Mouse (Mus musculus): ENCODE results near the gene Kansl1.

DNA sequence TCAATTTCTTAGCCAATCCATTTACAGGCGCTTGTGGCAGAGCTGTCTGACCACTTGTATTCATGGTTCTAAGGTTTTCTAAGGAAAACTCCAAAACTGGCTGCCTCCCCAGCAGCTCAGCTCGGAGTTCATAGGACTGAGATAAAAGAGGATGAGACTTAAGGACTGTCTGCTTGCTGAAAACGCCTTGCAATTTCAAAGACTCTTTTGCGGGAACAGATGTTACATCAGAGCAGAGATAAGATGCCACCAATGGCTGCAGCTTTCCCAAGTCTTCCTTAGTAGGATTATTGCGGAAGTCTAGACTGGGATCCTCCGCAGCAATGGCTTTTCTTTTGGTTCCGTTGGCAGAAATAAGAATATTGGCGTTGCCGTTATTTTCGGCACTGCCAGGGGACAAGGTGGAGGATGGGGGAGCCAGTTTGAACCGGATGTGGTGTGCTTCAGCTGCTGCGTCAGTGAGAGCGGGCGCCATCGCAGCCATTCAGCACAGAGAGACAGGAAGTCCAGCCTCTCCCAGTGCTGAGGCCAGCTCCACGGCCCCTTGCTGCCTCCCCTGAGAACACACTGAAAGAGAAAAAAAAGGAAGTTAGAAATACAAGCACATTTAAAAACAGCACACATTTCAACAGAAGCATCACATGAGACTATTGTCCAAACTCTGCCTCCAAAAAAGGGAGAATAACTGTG, 43.8 kb downstream of the Kansl1 start:
- TF ChIP-seq POLR2A (IDR thresholded peaks at IDR 0.05; ENCODE audit: low read depth, low read length): no peak
- no peak for TF ChIP-seq CTCF (IDR thresholded peaks at IDR 0.05; ENCODE audit: extremely low read depth, insufficient read depth, insufficient read length, insufficient replicate concordance)

Data from spleen, adult 2 months (tissue).